Mouse (Mus musculus) thymus, postnatal 25 days (tissue): ENCODE measurements around the gene Epsti1.
A peak's percentile ranks its signal among the peaks of the same experiment; 100 is the strongest.

Experiments used
- DNase-seq: peaks from one replicate; pipeline ENCODE4 v3.0.0; 2022

The Epsti1 gene

GRCm38 (mm10) chr14:77923076-77923865, 19.2 kb downstream of the Epsti1 start:
- DNase-seq: no peak

- DNase-seq: no peak
Measured at GRCm38 (mm10) chr14:77925414-77925813, 21.4 kb downstream of the Epsti1 start.

DNA sequence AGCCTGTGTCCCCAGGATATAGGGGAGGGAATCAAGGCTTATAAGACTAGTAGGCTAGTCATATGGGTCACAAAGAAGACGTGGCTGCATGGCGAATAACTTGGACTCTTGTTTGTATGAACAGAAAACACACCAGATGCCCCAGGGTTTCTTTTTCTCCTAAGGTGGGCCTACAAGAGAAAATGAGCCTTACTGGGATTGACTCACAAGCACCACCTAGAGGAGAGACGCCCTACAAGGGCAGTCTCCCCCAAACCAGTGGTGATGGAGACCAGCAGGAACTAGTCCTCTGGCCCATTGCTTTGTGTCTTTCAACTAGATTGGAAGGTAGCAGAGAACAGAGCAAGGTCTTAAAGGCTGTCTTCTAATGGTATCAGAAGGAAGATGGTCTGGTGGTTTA, 22.7 kb downstream of the Epsti1 start:
- DNase-seq: peak; percentile 52

DNA sequence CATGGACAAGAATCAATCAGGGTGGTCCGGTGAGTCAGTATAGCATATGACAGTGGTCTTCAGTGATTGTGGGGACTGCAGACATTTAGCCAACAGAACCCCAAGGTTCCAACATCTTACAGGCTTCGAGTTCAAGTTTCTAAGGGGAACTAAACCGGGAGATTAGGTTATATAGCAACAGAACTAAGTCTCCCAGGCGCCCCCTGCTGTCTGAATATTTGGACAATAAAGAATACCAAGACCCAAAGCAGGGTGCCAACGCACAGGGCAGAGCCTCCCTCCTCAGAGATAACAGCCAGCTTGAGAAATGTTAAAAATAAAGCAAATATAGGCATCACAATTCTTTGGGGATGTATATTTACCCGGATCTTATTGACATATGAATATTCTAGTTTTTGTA, 24.0 kb downstream of the Epsti1 start:
- DNase-seq: peak; percentile 71

DNA sequence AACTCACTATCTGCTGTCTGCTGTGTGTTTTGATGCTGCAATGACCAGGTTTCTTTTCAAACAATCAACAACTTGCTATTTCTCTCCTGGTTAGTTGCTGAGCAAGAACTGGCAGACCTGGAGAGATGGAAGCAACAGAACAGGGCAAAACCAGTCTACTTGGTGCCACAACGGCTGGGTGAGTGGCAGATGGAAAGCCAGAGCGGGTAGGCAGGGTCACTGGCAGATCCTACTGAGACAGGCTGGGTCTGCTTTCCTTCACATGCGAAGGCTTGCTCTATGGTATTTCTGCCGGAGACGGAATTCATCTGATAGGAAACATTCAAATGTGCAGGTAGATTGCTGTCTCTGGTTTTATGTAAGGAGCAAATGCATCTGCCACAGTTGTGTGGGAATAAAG, 24.6 kb downstream of the Epsti1 start:
- no peak for DNase-seq

DNA sequence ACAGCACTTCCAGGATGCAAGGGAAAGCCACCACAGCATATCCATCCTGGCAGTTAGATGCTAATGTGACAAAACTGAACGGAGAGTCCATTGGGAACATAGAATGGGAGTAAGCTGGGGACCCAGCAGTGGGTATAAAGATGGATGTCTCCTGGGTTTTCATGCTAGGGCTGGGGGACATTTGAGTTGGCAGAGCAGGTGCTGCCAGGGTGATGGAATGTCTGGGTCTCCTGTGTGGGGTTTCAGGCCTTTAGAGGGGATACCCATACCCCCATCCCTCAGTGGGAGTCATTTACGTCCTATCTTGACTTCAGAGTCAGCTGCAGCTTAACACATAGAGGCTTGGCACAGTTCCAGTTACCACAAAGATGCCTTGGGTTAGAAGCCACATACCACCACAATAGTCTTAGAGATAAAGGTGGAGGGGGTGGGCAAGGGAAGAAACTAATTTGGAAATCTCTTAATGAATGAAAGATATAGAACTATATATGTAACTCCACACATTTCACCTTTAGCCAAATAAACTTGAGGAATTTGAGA, 25.2 kb downstream of the Epsti1 start:
- no peak for DNase-seq

DNA sequence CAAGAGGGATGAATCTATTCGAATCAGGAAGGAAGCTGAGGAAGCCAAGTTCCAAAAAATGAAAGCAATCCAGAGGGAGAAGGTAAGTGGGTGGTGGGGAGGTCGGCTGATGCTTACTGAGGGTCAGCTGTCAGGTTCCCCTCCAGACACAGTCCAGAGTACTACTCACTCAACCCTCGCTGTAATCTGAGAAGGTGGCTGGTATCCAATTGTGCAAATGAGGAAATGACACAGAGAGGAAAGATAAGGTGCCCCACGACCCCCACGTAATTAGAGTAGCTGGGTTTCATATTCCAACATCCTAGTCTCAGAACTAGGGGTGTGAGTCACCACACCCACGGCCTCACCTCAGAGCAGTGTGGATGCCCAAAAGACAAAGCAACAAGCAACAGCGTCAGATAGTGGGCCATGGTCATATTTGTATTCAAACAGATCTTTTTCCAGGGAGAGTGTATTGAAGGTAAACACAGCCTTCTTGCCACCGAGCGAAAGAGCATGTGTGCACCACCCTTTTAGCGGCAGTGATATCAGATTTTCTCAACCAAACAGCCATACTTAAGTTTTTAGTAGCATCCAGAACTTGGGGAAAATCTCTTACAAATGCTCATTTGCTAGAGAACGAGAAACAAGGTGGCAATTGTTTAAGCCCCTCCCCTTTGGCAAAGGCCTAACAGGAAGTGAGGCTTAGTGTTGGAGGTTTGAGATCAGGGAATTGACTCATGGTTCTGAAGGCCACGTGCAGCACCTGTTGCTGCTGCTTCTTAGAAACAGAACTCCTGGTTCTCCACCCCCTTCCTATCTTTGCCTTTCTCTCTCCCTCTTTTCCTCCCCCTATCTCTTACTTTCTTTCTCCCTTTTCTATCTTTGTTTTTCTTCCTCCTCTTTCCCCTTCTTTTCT, 28.4 kb downstream of the Epsti1 start:
- no peak for DNase-seq

DNA sequence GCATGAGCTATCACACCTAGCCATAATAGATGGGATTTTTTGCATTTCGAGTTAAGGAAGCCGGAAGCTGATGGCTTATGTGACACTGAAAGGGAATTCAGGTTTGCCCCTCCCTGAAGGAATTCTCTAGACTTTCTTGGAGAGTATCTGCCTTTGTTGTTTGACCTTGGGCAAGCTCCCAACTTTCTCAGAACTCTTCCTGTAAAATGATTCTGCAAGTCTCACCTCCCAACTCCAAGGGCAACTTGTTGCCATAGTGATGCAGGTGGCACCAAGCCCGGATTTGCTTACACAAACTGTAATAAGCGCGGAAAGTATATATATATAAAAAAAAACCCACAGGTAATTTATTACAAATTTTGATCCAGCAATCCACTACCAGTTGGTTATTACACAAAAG, 29.2 kb downstream of the Epsti1 start:
- no peak for DNase-seq

- no peak for DNase-seq
Measured at GRCm38 (mm10) chr14:77934431-77934830, 30.4 kb downstream of the Epsti1 start.

DNA sequence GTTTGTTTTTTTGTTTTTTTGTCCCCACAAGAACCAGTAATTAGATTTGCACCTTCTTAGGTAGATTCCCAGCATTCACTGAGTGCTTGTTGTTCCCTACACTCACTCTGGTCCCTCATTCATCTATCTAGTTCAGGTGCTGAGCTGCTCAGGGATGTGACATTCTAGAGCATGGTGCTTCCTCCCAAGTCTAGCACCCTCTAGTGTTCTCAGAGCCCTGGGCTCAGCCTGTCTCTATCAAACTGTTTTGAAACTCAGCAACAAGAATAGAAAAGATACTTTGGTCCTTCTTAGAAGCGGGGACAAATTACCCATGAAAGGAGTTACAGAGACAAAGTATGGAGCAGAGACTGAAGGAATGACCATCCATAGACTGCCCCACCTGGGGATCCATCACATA, 37.1 kb downstream of the Epsti1 start:
- DNase-seq: no peak

GRCm38 (mm10) chr14:77942235-77942634, 38.2 kb downstream of the Epsti1 start:
- no peak for DNase-seq

- DNase-seq: no peak
Measured at GRCm38 (mm10) chr14:77942793-77943558, 38.9 kb downstream of the Epsti1 start.

GRCm38 (mm10) chr14:77961741-77962140, 57.7 kb downstream of the Epsti1 start:
- no peak for DNase-seq

DNA sequence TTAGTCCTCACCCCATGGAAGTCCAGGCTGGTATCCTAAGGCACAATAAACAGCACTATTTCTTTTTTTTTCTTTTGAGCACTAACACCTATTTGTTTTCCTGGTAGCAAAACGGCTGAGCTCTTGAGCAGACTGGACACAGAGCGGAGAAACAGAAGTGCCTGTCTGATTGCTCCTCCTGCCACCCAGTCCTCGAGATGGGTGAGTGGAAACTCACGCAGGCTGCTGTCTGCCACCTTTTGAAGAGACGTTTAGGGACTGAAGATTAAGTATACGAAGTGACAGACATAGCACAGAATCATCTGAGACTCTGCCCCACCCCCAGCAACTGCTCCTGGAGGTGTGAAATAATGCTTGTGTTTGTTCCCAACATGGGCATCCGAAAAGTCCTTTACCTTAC, 59.5 kb downstream of the Epsti1 start:
- DNase-seq: no peak

DNA sequence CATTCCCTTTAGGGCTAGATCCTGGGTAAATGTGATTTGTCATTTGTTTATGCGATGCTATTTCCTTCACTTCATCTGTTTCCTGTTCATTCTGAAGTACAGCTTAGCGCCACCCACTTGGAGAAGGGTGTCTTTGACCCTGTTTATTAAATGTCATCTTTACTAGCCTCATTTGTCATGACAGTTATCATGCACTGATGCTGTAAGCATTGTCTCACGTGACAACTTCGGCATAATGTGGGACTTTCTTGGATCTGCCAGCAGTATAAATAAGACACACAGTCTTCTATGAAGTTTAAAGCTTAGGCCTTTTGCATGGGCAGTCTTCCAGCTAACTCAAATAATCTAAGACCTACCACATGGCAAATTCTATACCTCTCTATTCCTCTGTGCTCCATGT, 67.3 kb downstream of the Epsti1 start:
- DNase-seq: no peak

GRCm38 (mm10) chr14:77974221-77974620, 70.2 kb downstream of the Epsti1 start:
- DNase-seq: no peak

DNA sequence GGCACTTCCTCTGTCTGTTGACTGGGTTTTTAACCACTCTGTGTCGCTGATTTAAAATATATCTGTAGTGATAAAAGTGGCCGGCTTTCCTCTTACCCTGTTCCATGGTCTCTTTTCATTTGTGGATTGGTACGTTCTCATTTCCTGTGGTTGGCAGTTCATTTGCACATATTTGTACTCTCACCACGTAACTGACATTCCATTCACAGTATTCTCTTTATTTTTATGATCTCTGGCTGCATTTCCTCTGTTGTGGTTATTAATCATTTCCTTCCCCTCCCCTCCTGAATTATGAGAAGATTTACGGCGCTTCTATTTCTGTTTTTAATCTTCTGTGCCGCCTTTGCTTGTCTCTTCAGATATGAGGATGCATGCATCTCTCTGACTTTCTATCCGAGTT, 71.7 kb downstream of the Epsti1 start:
- DNase-seq: no peak

GRCm38 (mm10) chr14:77981516-77981915, 77.5 kb downstream of the Epsti1 start:
- DNase-seq: no peak

- DNase-seq: no peak
Measured at GRCm38 (mm10) chr14:77997731-77998130, 93.7 kb downstream of the Epsti1 start.

GRCm38 (mm10) chr14:78004486-78004885, 100.4 kb downstream of the Epsti1 start:
- no peak for DNase-seq

DNA sequence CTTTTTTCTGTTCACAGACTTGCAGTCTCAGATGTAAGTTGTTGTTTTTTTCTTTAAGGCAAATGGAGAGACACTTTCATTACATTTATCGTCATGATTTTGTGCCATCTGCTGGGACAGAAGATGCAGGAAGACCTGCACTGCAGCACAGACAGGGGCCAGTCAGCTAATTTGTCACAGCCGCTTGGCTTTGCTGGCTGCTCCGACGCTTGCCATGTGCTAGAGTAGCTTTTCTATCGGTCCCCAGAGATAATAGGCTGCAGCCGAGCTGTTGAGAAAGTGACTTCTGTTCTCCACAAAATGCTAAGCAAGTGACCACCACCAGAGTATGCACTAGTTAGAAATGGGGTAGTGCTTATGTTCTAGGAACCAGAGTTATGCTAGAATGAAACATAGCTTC, 104.0 kb downstream of the Epsti1 start:
- DNase-seq: no peak

DNA sequence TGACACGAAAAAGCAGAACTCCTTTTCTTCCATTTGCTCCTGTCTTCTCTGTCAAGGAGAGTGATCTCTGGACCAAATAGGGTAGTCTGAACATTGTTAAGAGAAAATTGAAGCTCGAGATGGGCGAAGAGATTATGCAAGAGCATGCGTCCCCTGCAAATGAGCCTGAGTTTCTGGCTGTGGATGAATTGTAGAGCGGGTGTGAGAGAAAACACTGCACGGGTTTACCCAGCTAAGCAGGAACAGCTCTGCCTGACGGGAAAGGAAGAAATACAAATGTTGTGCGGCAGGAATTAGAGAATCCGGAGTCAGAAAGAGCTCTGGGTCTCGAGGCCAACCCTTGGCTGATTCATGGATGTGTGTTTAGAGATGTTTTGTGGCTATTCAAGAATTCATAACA, 107.8 kb downstream of the Epsti1 start:
- no peak for DNase-seq
